Mouse (Mus musculus) hindbrain, embryonic 14.5 days (tissue): ENCODE data around the gene Galnt6. TPM values are rescaled to one million over a fixed set of nuclear protein-coding genes. Genes with fewer than 3 reads are reported as not detected.

ENCODE experiments used
- ATAC-seq: fragments of 200-750 bp; cut with Nextera tagmentation; 2 replicates; pipeline ENCODE4 v1.8.0; 2017; ENCODE audit warnings: moderate number of reproducible peaks, mild to moderate bottlenecking, moderate TSS enrichment, moderate library complexity; ENCODE audit not compliant: low FRiP score
- DNase-seq: peaks from one replicate; pipeline ENCODE4 v3.0.0-alpha.2; 2015; ENCODE audit warnings: low spot score
- H3K27ac ChIP-seq: fragments of 300-500 bp; sonication (generic); 2 replicates; pipeline ENCODE4 v1.5.1; 2014; ENCODE audit warnings: mild to moderate bottlenecking, moderate library complexity
- H3K27me3 ChIP-seq: fragments of 300-500 bp; sonication (generic); 2 replicates; pipeline ENCODE4 v1.6.1; 2014; ENCODE audit warnings: mild to moderate bottlenecking, low read length, mixed read lengths; ENCODE audit not compliant: control insufficient read depth, insufficient read depth
- H3K36me3 ChIP-seq: fragments of 300-500 bp; sonication (generic); replicated peaks from 2 replicates; pipeline ENCODE4 v1.6.1; 2014; ENCODE audit not compliant: control insufficient read depth, insufficient read depth
- H3K4me1 ChIP-seq: fragments of 300-500 bp; sonication (generic); replicated peaks from 2 replicates; pipeline ENCODE4 v1.6.1; 2014; ENCODE audit warnings: antibody characterized with exemption, low read length, mixed read lengths; ENCODE audit not compliant: control insufficient read depth, insufficient read depth
- H3K4me2 ChIP-seq: fragments of 300-500 bp; sonication (generic); replicated peaks from 2 replicates; pipeline ENCODE4 v1.6.1; 2014; ENCODE audit warnings: mild to moderate bottlenecking, moderate library complexity
- H3K4me3 ChIP-seq: fragments of 300-500 bp; sonication (generic); replicated peaks from 2 replicates; pipeline ENCODE4 v1.5.1; 2014; ENCODE audit warnings: mild to moderate bottlenecking, low read length
- H3K9ac ChIP-seq: fragments of 300-500 bp; sonication (generic); 2 replicates; pipeline ENCODE4 v1.6.1; 2014
- H3K9me3 ChIP-seq: fragments of 300-500 bp; sonication (generic); 2 replicates; pipeline ENCODE4 v1.6.1; 2016; ENCODE audit warnings: low read length; ENCODE audit not compliant: control insufficient read depth
- WGBS: fragments of 180-500 bp; shearing (Covaris S2); extraction: QIAGEN DNeasy Blood & Tissue Kit; methylation state at CpG from one replicate; pipeline ENCODE4 v1.1.7; 2014; 5-methylcytosine and 5-hydroxymethylcytosine counted together
- polyA plus RNA-seq: library from polyadenylated mRNA; unstranded; fragments of >200 nt; fragmentation: Nextera tagmentation; extraction: Ambion mirVana; gene quantifications from 2 replicates; pipeline ENCODE4 v1.2.1, GENCODE M21; 2014

The Galnt6 gene
- polyA plus RNA-seq, 1 experiment from 2014 or later: 0.16 TPM

- 8% methylated on average over 7 of the region's 7 CpGs for WGBS
- Histone ChIP-seq H3K27ac (no peak overlapping the region), H3K4me2 (no peak overlapping the region), H3K9ac (no peak overlapping the region), H3K27me3 (no peaks in the 10 kb centered on the region), H3K4me1 (no peaks in the 10 kb centered on the region), H3K4me3 (no peak overlapping the region), H3K9me3 (no peaks in the 10 kb centered on the region), H3K36me3 (no peaks in the 10 kb centered on the region)
- ATAC-seq (no peak), DNase-seq (no peak)
Measured at GRCm38 (mm10) chr15:100666219-100666696, 62.9 kb downstream of the Galnt6 start.

- no peaks in the 10 kb centered on the region for H3K9me3 ChIP-seq
- no peak for DNase-seq
- H3K36me3 ChIP-seq: no peaks in the 10 kb centered on the region
- WGBS: 46% methylated on average over 9 of the region's 9 CpGs
- H3K4me3 ChIP-seq: no peak overlapping the region
- no peaks in the 10 kb centered on the region for H3K27me3 ChIP-seq
- H3K27ac ChIP-seq: no peak overlapping the region
- no peak overlapping the region for H3K4me2 ChIP-seq
- no peaks in the 10 kb centered on the region for H3K4me1 ChIP-seq
- no peak for ATAC-seq
- no peak overlapping the region for H3K9ac ChIP-seq
Measured at GRCm38 (mm10) chr15:100665411-100666218, 63.6 kb downstream of the Galnt6 start.

GRCm38 (mm10) chr15:100664813-100665274 is 64.3 kb downstream of the Galnt6 start:
- Histone ChIP-seq H3K27me3 (no peaks in the 10 kb centered on the region), H3K4me1 (no peaks in the 10 kb centered on the region), H3K27ac (no peak overlapping the region), H3K9me3 (no peaks in the 10 kb centered on the region), H3K4me3 (no peak overlapping the region), H3K9ac (no peak overlapping the region), H3K36me3 (no peaks in the 10 kb centered on the region), H3K4me2 (no peak overlapping the region)
- DNase-seq: no peak
- 87% methylated on average over 9 of the region's 9 CpGs for WGBS
- no peak for ATAC-seq

- 91% methylated on average over 5 of the region's 5 CpGs for WGBS
- no peak overlapping the region for H3K9ac ChIP-seq
- no peaks in the 10 kb centered on the region for H3K36me3 ChIP-seq
- no peaks in the 10 kb centered on the region for H3K9me3 ChIP-seq
- H3K27ac ChIP-seq: no peak overlapping the region
- H3K4me1 ChIP-seq: no peaks in the 10 kb centered on the region
- ATAC-seq (no peak), DNase-seq (no peak)
- no peak overlapping the region for H3K4me2 ChIP-seq
- H3K4me3 ChIP-seq: no peak overlapping the region
- H3K27me3 ChIP-seq: no peaks in the 10 kb centered on the region
Measured at GRCm38 (mm10) chr15:100660805-100661204, 68.4 kb downstream of the Galnt6 start.

- H3K9ac ChIP-seq: no peak overlapping the region
- ATAC-seq: no peak
- H3K4me1 ChIP-seq: no peaks in the 10 kb centered on the region
- H3K27ac ChIP-seq: no peak overlapping the region
- no peaks in the 10 kb centered on the region for H3K36me3 ChIP-seq
- no peak overlapping the region for H3K4me3 ChIP-seq
- DNase-seq: no peak
- H3K4me2 ChIP-seq: no peak overlapping the region
- 84% methylated on average over 9 of the region's 9 CpGs for WGBS
- H3K9me3 ChIP-seq: no peaks in the 10 kb centered on the region
- no peaks in the 10 kb centered on the region for H3K27me3 ChIP-seq
Measured at GRCm38 (mm10) chr15:100660306-100660705, 68.9 kb downstream of the Galnt6 start.

GRCm38 (mm10) chr15:100655201-100655600 is 74.0 kb downstream of the Galnt6 start:
- no peaks in the 10 kb centered on the region for H3K4me1 ChIP-seq
- 93% methylated on average over 5 of the region's 5 CpGs for WGBS
- H3K4me2 ChIP-seq: no peak overlapping the region
- H3K9ac ChIP-seq: no peak overlapping the region
- no peaks in the 10 kb centered on the region for H3K36me3 ChIP-seq
- H3K27ac ChIP-seq: no peak overlapping the region
- no peak for DNase-seq
- no peak overlapping the region for H3K4me3 ChIP-seq
- no peaks in the 10 kb centered on the region for H3K27me3 ChIP-seq
- H3K9me3 ChIP-seq: no peaks in the 10 kb centered on the region
- ATAC-seq: no peak

GRCm38 (mm10) chr15:100654271-100654670 is 74.9 kb downstream of the Galnt6 start:
- H3K27me3 ChIP-seq: no peaks in the 10 kb centered on the region
- no peak for ATAC-seq
- WGBS: 88% methylated on average over 1 of the region's 1 CpGs
- H3K4me2 ChIP-seq: no peak overlapping the region
- DNase-seq: no peak
- no peaks in the 10 kb centered on the region for H3K9me3 ChIP-seq
- no peaks in the 10 kb centered on the region for H3K36me3 ChIP-seq
- no peak overlapping the region for H3K9ac ChIP-seq
- no peak overlapping the region for H3K4me3 ChIP-seq
- H3K27ac ChIP-seq: no peak overlapping the region
- H3K4me1 ChIP-seq: no peaks in the 10 kb centered on the region

GRCm38 (mm10) chr15:100651610-100652009 is 77.6 kb downstream of the Galnt6 start:
- Histone ChIP-seq H3K4me2 (no peak overlapping the region), H3K27ac (no peak overlapping the region), H3K9ac (no peak overlapping the region), H3K9me3 (no peaks in the 10 kb centered on the region), H3K4me3 (no peak overlapping the region), H3K27me3 (no peaks in the 10 kb centered on the region), H3K4me1 (no peaks in the 10 kb centered on the region), H3K36me3 (no peaks in the 10 kb centered on the region)
- DNase-seq (no peak), ATAC-seq (no peak)
- 85% methylated on average over 9 of the region's 9 CpGs for WGBS

- H3K27ac ChIP-seq: no peak overlapping the region
- WGBS: 83% methylated on average over 10 of the region's 10 CpGs
- H3K4me1 ChIP-seq: no peaks in the 10 kb centered on the region
- H3K36me3 ChIP-seq: no peaks in the 10 kb centered on the region
- ATAC-seq: no peak
- H3K9me3 ChIP-seq: no peaks in the 10 kb centered on the region
- H3K4me3 ChIP-seq: no peak overlapping the region
- no peak for DNase-seq
- no peaks in the 10 kb centered on the region for H3K27me3 ChIP-seq
- H3K4me2 ChIP-seq: no peak overlapping the region
- H3K9ac ChIP-seq: no peak overlapping the region
Measured at GRCm38 (mm10) chr15:100650111-100650510, 79.1 kb downstream of the Galnt6 start.
